Mouse (Mus musculus) cerebellum, adult 2 months (tissue): ENCODE data around the gene Esyt3. TPM values are rescaled to one million over a fixed set of nuclear protein-coding genes. Genes with fewer than 3 reads are reported as not detected.

Source experiments
- DNase-seq, 2 experiments: peaks; one replicate each; pipeline ENCODE4 v3.0.0; 2021
- H3K27ac ChIP-seq: fragments of 200-500 bp; 2 replicates; pipeline ENCODE4 v1.5.1; 2012; ENCODE audit warnings: low read length, control low read depth, inconsistent platforms; ENCODE audit not compliant: insufficient read depth
- H3K27me3 ChIP-seq: fragments of 200-500 bp; 2 replicates; pipeline ENCODE4 v1.6.1; 2012; ENCODE audit warnings: inconsistent platforms, mild to moderate bottlenecking, low read length, moderate library complexity; ENCODE audit not compliant: control insufficient read depth, insufficient read depth
- H3K4me1 ChIP-seq: fragments of 200-500 bp; 2 replicates; pipeline ENCODE4 v1.6.1; 2011; ENCODE audit warnings: low read length; ENCODE audit not compliant: control insufficient read depth, insufficient read depth
- H3K4me3 ChIP-seq: fragments of 200-500 bp; replicated peaks from 2 replicates; pipeline ENCODE3; 2011; ENCODE audit warnings: mild to moderate bottlenecking, low read depth, low read length, control low read depth; ENCODE audit not compliant: insufficient read depth
- CTCF ChIP-seq: fragments of 200-500 bp; IDR thresholded peaks from 2 replicates; pipeline ENCODE4 v1.5.1; 2011; ENCODE audit warnings: low read depth, mild to moderate bottlenecking, control low read depth, low read length, moderate library complexity, borderline replicate concordance; ENCODE audit not compliant: insufficient read depth
- POLR2A ChIP-seq: fragments of 200-500 bp; IDR thresholded peaks from 2 replicates; pipeline ENCODE4 v1.6.1; 2011; ENCODE audit warnings: low read length, control low read depth, borderline replicate concordance; ENCODE audit not compliant: insufficient read depth
- WGBS: fragments of 180-500 bp; shearing (Covaris S2); methylation state at CpG from one replicate; pipeline ENCODE4 v1.1.7; 2018; 5-methylcytosine and 5-hydroxymethylcytosine counted together
- polyA plus RNA-seq: library from polyadenylated mRNA; depleted of rRNA; stranded (reverse); fragments of >200 nt; gene quantifications from 2 replicates; pipeline ENCODE4 v1.2.3, GENCODE M21; 2012

Gene Esyt3
- polyA plus RNA-seq, 1 experiment, result 0.43 TPM

GRCm38 (mm10) chr9:99368431-99368830 is 10.1 kb upstream of the Esyt3 start:
- H3K27ac ChIP-seq, result no peak overlapping the region
- TF ChIP-seq POLR2A (no peak), CTCF (no peak)
- H3K4me1 ChIP-seq, result no peaks in the 10 kb centered on the region
- no peak for DNase-seq
- 84% methylated on average over 7 of the region's 7 CpGs for WGBS
- H3K4me3 ChIP-seq, result no peak overlapping the region
- no peaks in the 10 kb centered on the region for H3K27me3 ChIP-seq

GRCm38 (mm10) chr9:99365906-99366305 is 7.5 kb upstream of the Esyt3 start:
- 84% methylated on average over 3 of the region's 3 CpGs for WGBS
- no peak for DNase-seq
- no peaks in the 10 kb centered on the region for H3K27me3 ChIP-seq
- no peaks in the 10 kb centered on the region for H3K4me1 ChIP-seq
- TF ChIP-seq CTCF (no peak), POLR2A (no peak)
- no peak overlapping the region for H3K27ac ChIP-seq
- no peak overlapping the region for H3K4me3 ChIP-seq

GRCm38 (mm10) chr9:99363076-99363475 is 4.7 kb upstream of the Esyt3 start:
- WGBS, result 54% methylated on average over 8 of the region's 8 CpGs
- TF ChIP-seq POLR2A (no peak), CTCF (no peak)
- Histone ChIP-seq H3K27ac (no peak overlapping the region), H3K4me1 (no peaks in the 10 kb centered on the region; the same call in 1 of the 2 replicates), H3K4me3 (no peak overlapping the region), H3K27me3 (no peaks in the 10 kb centered on the region; the same call in 1 of the 2 replicates)
- DNase-seq, result no peak

- 91% methylated on average over 9 of the region's 9 CpGs for WGBS
- DNase-seq, result no peak
These were observed 3.6 kb upstream of the Esyt3 start for GRCm38 (mm10) chr9:99361946-99362345.

GRCm38 (mm10) chr9:99359012-99359411 is 655 bp upstream of the Esyt3 start:
- no peak overlapping the region for H3K4me3 ChIP-seq
- no peak for DNase-seq
- TF ChIP-seq CTCF, result no peak
- TF ChIP-seq POLR2A, result no peak
- H3K27me3 ChIP-seq, result no peaks in the 10 kb centered on the region; the same call in 1 of the 2 replicates
- no peak overlapping the region for H3K27ac ChIP-seq
- no peaks in the 10 kb centered on the region; the same call in 1 of the 2 replicates for H3K4me1 ChIP-seq
- 84% methylated on average over 15 of the region's 15 CpGs for WGBS

More at GRCm38 (mm10) chr9:99361946-99362345, 3.6 kb upstream of the Esyt3 start:
- no peaks in the 10 kb centered on the region; the same call in 1 of the 2 replicates for H3K27me3 ChIP-seq
- no peak overlapping the region for H3K4me3 ChIP-seq
- no peak overlapping the region for H3K27ac ChIP-seq
- TF ChIP-seq POLR2A (no peak), CTCF (no peak)
- no peaks in the 10 kb centered on the region; the same call in 1 of the 2 replicates for H3K4me1 ChIP-seq

GRCm38 (mm10) chr9:99357561-99357920 is 816 bp downstream of the Esyt3 start:
- Histone ChIP-seq H3K27me3 (no peaks in the 10 kb centered on the region; the same call in 1 of the 2 replicates), H3K27ac (no peak overlapping the region), H3K4me1 (no peaks in the 10 kb centered on the region; the same call in 1 of the 2 replicates), H3K4me3 (peak overlapping the region; percentile 20)
- TF ChIP-seq POLR2A (no peak), CTCF (no peak)
- WGBS, result 2% methylated on average over 19 of the region's 19 CpGs
- DNase-seq, result no peak

GRCm38 (mm10) chr9:99355971-99356370 is 2.4 kb downstream of the Esyt3 start:
- DNase-seq, result no peak
- no peak overlapping the region for H3K27ac ChIP-seq
- WGBS, result 73% methylated on average over 5 of the region's 5 CpGs
- no peak for TF ChIP-seq CTCF
- TF ChIP-seq POLR2A, result no peak
- H3K4me1 ChIP-seq, result no peaks in the 10 kb centered on the region; the same call in 1 of the 2 replicates
- H3K27me3 ChIP-seq, result no peaks in the 10 kb centered on the region; the same call in 1 of the 2 replicates
- no peak overlapping the region for H3K4me3 ChIP-seq

GRCm38 (mm10) chr9:99354796-99355195 is 3.6 kb downstream of the Esyt3 start:
- no peak for DNase-seq
- Histone ChIP-seq H3K4me3 (no peak overlapping the region), H3K27ac (no peak overlapping the region), H3K27me3 (no peaks in the 10 kb centered on the region; the same call in 1 of the 2 replicates), H3K4me1 (no peaks in the 10 kb centered on the region; the same call in 1 of the 2 replicates)
- 38% methylated on average over 5 of the region's 5 CpGs for WGBS
- TF ChIP-seq POLR2A (no peak), CTCF (no peak)
